Mouse (Mus musculus): Measurements from ENCODE around the gene Trim6. TPM values are rescaled to one million over a fixed set of nuclear protein-coding genes. Genes with fewer than 3 reads are reported as not detected.

Trim6 gene
- total RNA-seq, 2 experiments from 2014 or later, result 0.33 to 1.7 TPM

Other genes with a start within 250 kb of the Trim6 start
- not detected for gene Olfr635, start 247.6 kb upstream of the Trim6 start, total RNA-seq (2021)
- gene Olfr638, start 220.0 kb upstream of the Trim6 start, total RNA-seq (2021), result not detected
- gene Olfr639, start 201.5 kb upstream of the Trim6 start, total RNA-seq (2021), result under 1 TPM in 1 of 2 experiments, not detected in 1; 0.06 TPM
- not detected for gene Olfr640, start 193.2 kb upstream of the Trim6 start, total RNA-seq (2021)
- not detected for gene Olfr641, start 183.3 kb upstream of the Trim6 start, total RNA-seq (2021)
- gene Olfr642, start 166.1 kb upstream of the Trim6 start, total RNA-seq (2021), result not detected
- not detected for gene 4930516K23Rik, start 157.3 kb upstream of the Trim6 start, total RNA-seq (2021)
- not detected for gene Olfr644, start 146.9 kb upstream of the Trim6 start, total RNA-seq (2021)
- not detected for gene Olfr645, start 133.3 kb upstream of the Trim6 start, total RNA-seq (2021)
- gene Olfr646, start 113.9 kb upstream of the Trim6 start, total RNA-seq (2021), result not detected
- not detected for gene Ubqln5, start 89.0 kb upstream of the Trim6 start, total RNA-seq (2021)
- not detected for gene Olfr643, start 81.4 kb upstream of the Trim6 start, total RNA-seq (2021)
- not detected for gene Ubqln3, start 75.5 kb upstream of the Trim6 start, total RNA-seq (2021)
- gene Ubqlnl, start 68.2 kb upstream of the Trim6 start, total RNA-seq (2021), result not detected
- gene Olfm5, start 54.0 kb upstream of the Trim6 start, total RNA-seq (2021), result not detected
- not detected for gene Olfr648, start 35.4 kb upstream of the Trim6 start, total RNA-seq (2021)
- gene Olfr649, start 22.8 kb upstream of the Trim6 start, total RNA-seq (2021), result not detected
- 1 to 10 TPM; 5.4 to 8.3 TPM for gene Trim34a, start 25.7 kb downstream of the Trim6 start, total RNA-seq (2021)
- 1 to 10 TPM; 3.7 to 4.5 TPM for gene Trim5, start 69.3 kb downstream of the Trim6 start, total RNA-seq (2021)
- 10 to 100 TPM in 1 of 2 experiments, 1 to 10 TPM in 1; 7.2 to 15.9 TPM for gene Trim12a, start 96.7 kb downstream of the Trim6 start, total RNA-seq (2021)
- under 1 TPM; 0.21 to 0.69 TPM for gene Trim34b, start 110.7 kb downstream of the Trim6 start, total RNA-seq (2021)
- 10 to 100 TPM in 1 of 2 experiments, 1 to 10 TPM in 1; 7.1 to 11.7 TPM for gene Trim12c, start 134.6 kb downstream of the Trim6 start, total RNA-seq (2021)
- under 1 TPM; 0.21 to 0.39 TPM for gene Trim30b, start 151.1 kb downstream of the Trim6 start, total RNA-seq (2021)
- gene Trim30c, start 182.0 kb downstream of the Trim6 start, total RNA-seq (2021), result under 1 TPM in 1 of 2 experiments, not detected in 1; 0.18 TPM
- gene Trim30a, start 246.4 kb downstream of the Trim6 start, total RNA-seq (2021), result 1 to 10 TPM; 4.2 TPM